Mouse (Mus musculus): Measurements from ENCODE around the gene Gm33543.

The Gm33543 gene

DNA sequence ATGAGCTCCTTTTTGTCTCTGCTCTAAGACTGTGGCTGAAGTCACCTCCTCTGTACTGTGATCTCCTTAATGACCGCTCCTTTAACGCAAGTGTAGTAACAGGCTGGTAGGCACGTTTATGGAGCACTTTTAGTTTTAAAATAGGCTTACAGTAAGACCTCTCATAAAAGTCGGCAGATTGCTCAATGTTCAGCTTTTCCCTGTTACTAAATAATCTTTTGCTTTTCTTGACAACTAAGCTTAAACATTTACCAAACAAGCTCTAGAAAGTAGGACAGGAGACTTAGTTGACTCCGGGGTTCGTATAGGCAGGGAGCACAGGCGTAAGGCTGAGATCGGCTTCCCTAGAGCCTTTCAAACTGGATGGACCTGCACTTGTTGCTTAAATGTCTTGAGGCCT lies 64.1 kb downstream of the Gm33543 start:
- no peak for DNase-seq (ENCODE audit: low spot score)

GRCm38 (mm10) chr10:95777701-95778320 lies 64.9 kb downstream of the Gm33543 start:
- DNase-seq (ENCODE audit: low spot score), result no peak

DNA sequence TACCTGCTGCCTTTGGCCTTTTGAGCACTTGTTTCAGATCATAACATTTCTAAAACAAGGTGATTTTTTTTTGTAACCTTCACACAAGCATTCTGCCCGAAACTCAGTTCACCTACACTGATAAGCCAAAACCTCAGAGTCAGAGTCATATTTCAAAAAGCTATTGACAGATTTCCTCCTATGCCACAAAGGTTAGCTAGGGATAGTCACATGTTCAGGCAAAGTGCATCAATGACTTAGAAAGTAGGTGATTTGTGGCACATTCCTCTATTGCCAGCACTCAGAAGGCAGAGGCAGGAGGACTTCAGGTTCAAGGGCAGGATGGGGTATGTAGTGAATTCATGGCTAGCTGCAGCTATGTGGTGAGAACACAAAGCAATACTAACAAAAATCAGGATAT lies 65.7 kb downstream of the Gm33543 start:
- no peak for DNase-seq (ENCODE audit: low spot score)

GRCm38 (mm10) chr10:95774856-95775255 lies 67.9 kb downstream of the Gm33543 start:
- no peak for DNase-seq (ENCODE audit: low spot score)

DNA sequence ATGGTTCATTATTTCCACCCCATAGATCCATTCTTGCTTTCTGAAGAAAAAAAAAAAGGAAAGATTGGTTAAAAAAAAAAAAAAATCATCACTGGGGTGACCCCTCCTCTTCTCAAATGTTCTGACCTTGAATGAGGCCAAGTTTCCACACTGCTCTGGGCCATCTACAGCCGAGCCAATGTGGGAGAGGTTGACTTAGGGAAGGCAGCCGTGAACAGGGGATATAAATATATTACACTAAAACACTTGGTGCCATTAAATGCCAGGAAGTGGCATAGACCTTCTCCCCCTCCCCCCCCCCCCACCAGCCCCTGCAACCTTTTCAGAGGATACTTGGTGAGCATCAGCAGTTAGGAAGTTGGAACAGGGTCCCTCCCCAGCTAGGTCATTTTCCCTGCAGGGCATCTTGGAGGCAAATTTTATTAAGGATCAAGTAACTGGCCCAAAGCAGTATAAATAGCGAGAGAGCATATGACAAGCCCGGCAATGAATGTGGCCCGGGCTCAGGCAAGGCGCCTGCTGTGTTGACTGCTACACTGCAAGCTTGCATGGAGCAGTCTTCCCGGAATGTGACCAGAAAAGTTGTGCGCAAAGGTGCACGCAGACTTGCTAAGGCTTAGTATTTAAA lies 68.6 kb downstream of the Gm33543 start:
- DNase-seq (ENCODE audit: low spot score), result no peak
